Mouse (Mus musculus): ENCODE measurements around the gene Krtap13. TPM values are rescaled to one million over a fixed set of nuclear protein-coding genes. Genes with fewer than 3 reads are reported as not detected.

Krtap13 gene
- polyA plus RNA-seq, 1 experiment, result not detected

DNA sequence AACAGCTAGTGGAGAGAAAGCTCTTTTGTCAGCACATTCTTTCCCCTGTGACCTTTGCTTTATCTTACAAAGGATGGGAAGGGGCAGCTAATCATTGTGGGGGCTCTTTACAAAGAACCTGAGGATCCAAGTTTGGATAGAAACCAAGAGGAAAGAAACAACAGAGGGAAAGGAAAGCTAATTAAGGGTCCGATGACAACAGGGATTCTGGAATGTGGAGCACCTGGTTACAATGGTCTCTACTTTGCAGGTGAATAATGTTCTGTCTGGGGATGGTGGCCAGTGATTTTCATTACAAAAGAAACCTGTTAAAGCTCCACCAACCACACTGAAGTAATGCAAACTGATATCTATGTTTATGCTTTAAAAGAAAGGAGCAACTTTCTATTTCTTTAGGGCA lies 31.4 kb downstream of the Krtap13 start:
- 65% methylated on average over 1 of the region's 1 CpGs for WGBS
- TF ChIP-seq CTCF (IDR thresholded peaks at IDR 0.05; ENCODE audit: control insufficient read depth, insufficient read depth, low read length), result no peak
- no peaks in the 10 kb centered on the region for H3K4me1 ChIP-seq (ENCODE audit: control insufficient read depth, insufficient read depth, low read length)

DNA sequence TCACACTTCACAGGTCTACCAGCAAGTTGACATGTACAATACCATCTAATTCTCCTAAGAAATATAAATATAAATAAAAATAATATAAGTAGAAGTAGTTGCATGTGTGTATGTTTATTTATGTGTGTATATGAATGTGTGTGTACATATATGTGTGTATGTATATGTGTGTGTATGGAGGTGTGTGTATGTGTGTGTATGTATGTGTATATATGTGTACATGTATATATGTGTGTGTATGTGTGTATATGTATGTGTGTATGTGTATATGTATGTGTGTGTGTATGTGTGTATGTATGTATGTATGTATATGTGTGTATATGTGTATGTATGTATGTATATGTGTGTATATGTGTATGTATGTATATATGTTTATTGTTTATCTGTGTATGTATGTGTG lies 34.9 kb downstream of the Krtap13 start:
- H3K27ac ChIP-seq (ENCODE audit: control insufficient read depth, insufficient read depth, low read depth, low read length, poor library complexity), result no peak overlapping the region
- TF ChIP-seq POLR2A (IDR thresholded peaks at IDR 0.05; ENCODE audit: borderline replicate concordance, control insufficient read depth, low read depth, low read length) (no peak), CTCF (IDR thresholded peaks at IDR 0.05; ENCODE audit: control insufficient read depth, insufficient read depth, low read length) (no peak)
- no peaks in the 10 kb centered on the region for H3K4me1 ChIP-seq (ENCODE audit: control insufficient read depth, insufficient read depth, low read length)
- H3K4me3 ChIP-seq (replicated peaks; ENCODE audit: control insufficient read depth, low read depth, low read length), result no peak overlapping the region

More for the DNA sequence above, 31.4 kb downstream of the Krtap13 start:
- Histone ChIP-seq H3K27ac (ENCODE audit: control insufficient read depth, insufficient read depth, low read depth, low read length, poor library complexity) (no peak overlapping the region), H3K4me3 (replicated peaks; ENCODE audit: control insufficient read depth, low read depth, low read length) (no peak overlapping the region)

DNA sequence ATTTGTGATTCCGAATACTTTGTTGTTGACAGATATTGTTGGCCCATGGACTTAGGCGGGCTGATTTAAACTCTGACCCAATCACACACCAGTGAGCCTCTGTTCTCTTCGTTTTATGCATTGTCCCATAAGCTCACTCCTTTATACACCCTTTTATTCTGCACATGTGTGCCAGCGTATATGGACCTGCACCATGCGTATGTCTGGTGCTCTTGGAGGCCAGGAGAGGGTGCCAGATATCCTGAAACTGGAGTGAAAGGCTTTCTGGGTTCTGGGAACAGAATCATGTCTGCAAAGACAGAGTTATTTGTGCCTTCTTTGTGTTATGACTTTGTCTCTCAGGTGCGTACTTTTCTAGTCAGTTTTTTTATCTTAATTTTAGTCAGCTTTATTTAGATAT lies 40.2 kb downstream of the Krtap13 start:
- TF ChIP-seq POLR2A (IDR thresholded peaks at IDR 0.05; ENCODE audit: borderline replicate concordance, control insufficient read depth, low read depth, low read length) (no peak), CTCF (IDR thresholded peaks at IDR 0.05; ENCODE audit: control insufficient read depth, insufficient read depth, low read length) (no peak)
- Histone ChIP-seq H3K4me3 (replicated peaks; ENCODE audit: control insufficient read depth, low read depth, low read length) (no peak overlapping the region), H3K27ac (ENCODE audit: control insufficient read depth, insufficient read depth, low read depth, low read length, poor library complexity) (no peak overlapping the region), H3K4me1 (ENCODE audit: control insufficient read depth, insufficient read depth, low read length) (no peaks in the 10 kb centered on the region)
- 77% methylated on average over 6 of the region's 6 CpGs for WGBS

DNA sequence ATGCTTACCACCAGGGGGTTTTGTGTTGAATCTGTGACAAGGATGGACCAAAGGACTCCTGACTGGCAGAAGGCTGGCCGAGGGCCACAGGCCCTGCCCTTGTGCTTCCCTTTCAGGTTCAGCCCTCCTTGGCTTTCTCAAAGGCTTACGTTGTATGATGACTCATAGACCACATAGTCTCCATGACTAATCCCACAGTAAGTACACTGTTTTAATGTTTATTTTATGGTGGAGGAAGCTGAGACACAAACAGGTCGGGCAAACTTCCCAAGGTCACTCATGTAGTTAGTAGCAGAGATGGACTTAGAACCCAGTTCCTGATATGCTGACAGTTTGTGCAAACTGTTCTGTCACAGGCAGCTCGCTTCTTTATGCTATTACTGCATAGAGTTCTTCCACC lies 40.7 kb downstream of the Krtap13 start:
- Histone ChIP-seq H3K4me3 (replicated peaks; ENCODE audit: control insufficient read depth, low read depth, low read length) (no peak overlapping the region), H3K4me1 (ENCODE audit: control insufficient read depth, insufficient read depth, low read length) (no peaks in the 10 kb centered on the region), H3K27ac (ENCODE audit: control insufficient read depth, insufficient read depth, low read depth, low read length, poor library complexity) (no peak overlapping the region)
- 64% methylated on average over 4 of the region's 4 CpGs for WGBS
- no peak for TF ChIP-seq CTCF (IDR thresholded peaks at IDR 0.05; ENCODE audit: control insufficient read depth, insufficient read depth, low read length)
- no peak for TF ChIP-seq POLR2A (IDR thresholded peaks at IDR 0.05; ENCODE audit: borderline replicate concordance, control insufficient read depth, low read depth, low read length)

DNA sequence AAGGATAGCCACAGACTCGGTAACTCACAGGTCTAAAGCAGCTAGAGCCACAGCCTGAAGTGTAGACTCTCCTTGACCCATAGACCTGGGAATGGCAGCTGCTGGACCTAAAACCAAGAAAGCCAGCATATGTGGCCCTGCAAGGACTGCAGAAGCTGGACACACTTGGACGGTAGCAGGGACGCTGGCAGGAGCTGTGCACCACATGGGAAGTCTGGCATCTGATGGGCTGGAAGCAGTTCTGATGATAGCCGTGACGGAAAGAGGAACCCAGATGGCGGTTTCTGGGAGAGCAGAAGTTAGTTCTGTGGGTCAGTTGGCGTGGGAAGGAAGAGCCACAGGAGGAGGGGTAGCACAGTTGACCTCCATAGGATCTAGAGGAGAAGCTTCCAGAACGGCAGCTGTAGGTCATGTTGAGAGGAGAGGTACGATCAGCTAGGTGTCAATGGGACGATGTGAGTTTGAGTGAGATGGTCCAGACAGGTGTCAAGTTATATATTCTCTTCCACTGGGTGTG lies 43.9 kb downstream of the Krtap13 start, which contains the start of gene 2310061N02Rik:
TSS of gene 2310061N02Rik (minus strand) at position 467 of the 517 bp plus-strand sequence.
- WGBS, result 76% methylated on average over 10 of the region's 10 CpGs
- TF ChIP-seq CTCF (IDR thresholded peaks at IDR 0.05; ENCODE audit: control insufficient read depth, insufficient read depth, low read length) (no peak), POLR2A (IDR thresholded peaks at IDR 0.05; ENCODE audit: borderline replicate concordance, control insufficient read depth, low read depth, low read length) (no peak)
- H3K27ac ChIP-seq (ENCODE audit: control insufficient read depth, insufficient read depth, low read depth, low read length, poor library complexity), result no peak within 1 kb of the TSS

DNA sequence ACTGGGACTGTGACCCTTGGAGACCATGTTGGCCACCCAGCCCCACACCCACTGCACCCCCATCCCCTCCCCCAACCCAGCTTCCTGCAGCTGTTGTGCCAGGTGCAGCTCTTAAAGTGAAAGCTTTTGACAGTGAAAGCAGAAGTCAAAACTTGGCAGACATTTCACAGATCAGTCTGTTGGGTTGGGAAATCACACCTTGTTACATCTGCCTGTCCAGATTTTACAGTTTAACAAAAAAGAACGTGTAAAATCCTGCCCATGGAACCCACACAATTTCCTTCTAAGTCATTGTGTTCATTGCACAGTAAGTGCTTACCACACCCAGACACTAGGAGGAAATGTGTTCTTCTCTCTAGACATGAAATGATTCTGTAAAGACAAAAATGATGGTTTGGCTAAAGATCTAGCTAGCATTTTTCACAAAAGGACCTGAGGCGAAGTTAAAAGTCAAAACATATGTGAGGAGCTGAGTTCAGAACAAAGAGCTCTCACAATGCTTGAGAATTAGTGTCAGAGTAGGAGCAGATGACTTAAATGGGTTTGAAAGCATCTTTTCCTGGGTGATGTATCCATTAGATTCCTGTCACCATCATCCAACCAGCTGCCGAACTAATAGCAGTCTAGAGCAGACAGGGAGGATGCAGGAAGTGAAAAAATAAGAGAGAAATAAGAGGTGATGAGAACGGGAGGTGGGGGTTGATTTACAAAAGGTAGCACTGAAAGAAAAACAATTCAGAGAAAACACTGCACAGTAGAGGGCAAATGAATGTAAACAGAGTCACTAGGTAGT lies 50.2 kb downstream of the Krtap13 start:
- 41% methylated on average over 4 of the region's 4 CpGs for WGBS
- Histone ChIP-seq H3K4me3 (replicated peaks; ENCODE audit: control insufficient read depth, low read depth, low read length) (no peak overlapping the region), H3K27ac (ENCODE audit: control insufficient read depth, insufficient read depth, low read depth, low read length, poor library complexity) (no peak overlapping the region), H3K4me1 (ENCODE audit: control insufficient read depth, insufficient read depth, low read length) (no peaks in the 10 kb centered on the region; the same call in 1 of the 2 replicates)
- TF ChIP-seq POLR2A (IDR thresholded peaks at IDR 0.05; ENCODE audit: borderline replicate concordance, control insufficient read depth, low read depth, low read length), result no peak
- TF ChIP-seq CTCF (IDR thresholded peaks at IDR 0.05; ENCODE audit: control insufficient read depth, insufficient read depth, low read length), result no peak

More for the DNA sequence above, 43.9 kb downstream of the Krtap13 start, which contains the start of gene 2310061N02Rik:
- Histone ChIP-seq H3K4me3 (replicated peaks; ENCODE audit: control insufficient read depth, low read depth, low read length) (no peak within 1 kb of the TSS), H3K4me1 (ENCODE audit: control insufficient read depth, insufficient read depth, low read length) (no peaks in the 10 kb centered on the region)

Other genes starting within 250 kb of the Krtap13 start
- not detected in 2 replicates for gene Cldn17, start 244.7 kb downstream of the Krtap13 start, polyA plus RNA-seq (2011; ENCODE audit: insufficient read depth, insufficient read length, low replicate concordance, missing spikeins)
- gene Cldn8, start 188.5 kb downstream of the Krtap13 start, polyA plus RNA-seq (2011; ENCODE audit: insufficient read depth, insufficient read length, low replicate concordance, missing spikeins), result not detected in 2 replicates
- not detected in 2 replicates for gene Krtap24-1, start 139.4 kb downstream of the Krtap13 start, polyA plus RNA-seq (2011; ENCODE audit: insufficient read depth, insufficient read length, low replicate concordance, missing spikeins)
- not detected in 2 replicates for gene 2310079G19Rik, start 124.0 kb downstream of the Krtap13 start, polyA plus RNA-seq (2011; ENCODE audit: insufficient read depth, insufficient read length, low replicate concordance, missing spikeins)
- not detected in 2 replicates for gene Krtap26-1, start 103.8 kb downstream of the Krtap13 start, polyA plus RNA-seq (2011; ENCODE audit: insufficient read depth, insufficient read length, low replicate concordance, missing spikeins)
- gene Krtap27-1, start 80.0 kb downstream of the Krtap13 start, polyA plus RNA-seq (2011; ENCODE audit: insufficient read depth, insufficient read length, low replicate concordance, missing spikeins), result not detected in 2 replicates
- gene 2310061N02Rik, start 43.7 kb downstream of the Krtap13 start, polyA plus RNA-seq (2011; ENCODE audit: insufficient read depth, insufficient read length, low replicate concordance, missing spikeins), result not detected in 2 replicates
- not detected in 2 replicates for gene Krtap13-1, start 22.8 kb downstream of the Krtap13 start, polyA plus RNA-seq (2011; ENCODE audit: insufficient read depth, insufficient read length, low replicate concordance, missing spikeins)
- gene 2310034C09Rik, start 7.2 kb upstream of the Krtap13 start, polyA plus RNA-seq (2011; ENCODE audit: insufficient read depth, insufficient read length, low replicate concordance, missing spikeins), result not detected in 2 replicates
- not detected in 2 replicates for gene 2310057N15Rik, start 22.6 kb upstream of the Krtap13 start, polyA plus RNA-seq (2011; ENCODE audit: insufficient read depth, insufficient read length, low replicate concordance, missing spikeins)
- gene Gm5965, start 26.3 kb upstream of the Krtap13 start, polyA plus RNA-seq (2011; ENCODE audit: insufficient read depth, insufficient read length, low replicate concordance, missing spikeins), result not detected in 2 replicates
- gene Gm20741, start 60.6 kb upstream of the Krtap13 start, polyA plus RNA-seq (2011; ENCODE audit: insufficient read depth, insufficient read length, low replicate concordance, missing spikeins), result not detected in 2 replicates
- gene Krtap15, start 68.6 kb upstream of the Krtap13 start, polyA plus RNA-seq (2011; ENCODE audit: insufficient read depth, insufficient read length, low replicate concordance, missing spikeins), result not detected in 2 replicates
- gene Krtap14, start 74.5 kb upstream of the Krtap13 start, polyA plus RNA-seq (2011; ENCODE audit: insufficient read depth, insufficient read length, low replicate concordance, missing spikeins), result not detected in 2 replicates
- gene Krtap19-1, start 117.8 kb upstream of the Krtap13 start, polyA plus RNA-seq (2011; ENCODE audit: insufficient read depth, insufficient read length, low replicate concordance, missing spikeins), result not detected in 2 replicates
- gene Krtap19-2, start 122.6 kb upstream of the Krtap13 start, polyA plus RNA-seq (2011; ENCODE audit: insufficient read depth, insufficient read length, low replicate concordance, missing spikeins), result not detected in 2 replicates
- not detected in 2 replicates for gene Krtap19-3, start 126.4 kb upstream of the Krtap13 start, polyA plus RNA-seq (2011; ENCODE audit: insufficient read depth, insufficient read length, low replicate concordance, missing spikeins)
- gene Krtap19-4, start 133.5 kb upstream of the Krtap13 start, polyA plus RNA-seq (2011; ENCODE audit: insufficient read depth, insufficient read length, low replicate concordance, missing spikeins), result not detected in 2 replicates
- gene Krtap19-5, start 144.8 kb upstream of the Krtap13 start, polyA plus RNA-seq (2011; ENCODE audit: insufficient read depth, insufficient read length, low replicate concordance, missing spikeins), result not detected in 2 replicates
- not detected in 2 replicates for gene Krtap19-9b, start 180.6 kb upstream of the Krtap13 start, polyA plus RNA-seq (2011; ENCODE audit: insufficient read depth, insufficient read length, low replicate concordance, missing spikeins)
- gene Krtap16-3, start 211.2 kb upstream of the Krtap13 start, polyA plus RNA-seq (2011; ENCODE audit: insufficient read depth, insufficient read length, low replicate concordance, missing spikeins), result not detected in 2 replicates